Mouse (Mus musculus): Measurements from ENCODE around the gene Ccin.

GRCm38 (mm10) chr4:43970393-43971330 lies 12.6 kb upstream of the Ccin start:
- TF ChIP-seq CTCF (IDR thresholded peaks at IDR 0.05; ENCODE audit: control insufficient read depth, insufficient read depth, insufficient replicate concordance, low read depth, low read length) (no peak), POLR2A (IDR thresholded peaks at IDR 0.05; ENCODE audit: control insufficient read depth, low read depth, low read length) (no peak)
